Comparison of ENCODE assay signal across 15 mouse cellular contexts in the genomic region with DNA sequence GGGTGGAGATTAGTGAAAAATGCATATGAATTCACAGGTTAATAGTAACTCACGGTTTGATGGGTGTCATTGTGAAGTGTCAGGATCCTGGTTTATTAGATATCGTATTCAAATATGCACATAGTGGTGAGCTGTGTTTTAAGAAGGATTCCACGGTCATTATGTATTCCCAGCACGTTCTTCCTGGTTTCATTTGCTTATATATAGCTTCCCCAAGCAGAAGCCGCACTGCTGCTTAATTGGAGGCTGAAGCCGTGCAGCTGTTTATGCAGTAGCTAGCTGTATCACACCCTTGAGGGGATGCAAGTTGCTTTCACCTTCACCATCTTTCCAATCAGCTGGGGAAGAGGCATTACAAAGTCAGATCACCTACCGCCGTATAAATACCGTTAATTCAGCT.
A peak's percentile ranks its signal among the peaks of the same experiment; 100 is the strongest.
DNase-seq lines count a peak whose midpoint lies in the region; ATAC-seq lines count a peak whose summit lies in the region.
"Had no signal": no experiment of that assay in that cellular context is flagged by ENCODE, and none has a peak within 500 bp of the region (broad histone marks: within the 10 kb centered on the region; RNA-seq: fewer than 3 reads in every experiment).

No protein-coding gene starts in this region.

- no peak overlapping the region for H3K4me2 ChIP-seq in hindbrain, embryonic 11.5 days (replicated peaks; ENCODE audit: low read depth, low read length)
- no peak overlapping the region for H3K4me2 ChIP-seq in forebrain, embryonic 16.5 days (ENCODE audit: low read length)
- peak overlapping the region; percentile 32 for H3K4me2 ChIP-seq in neural tube, embryonic 13.5 days
- H3K4me2 ChIP-seq: kidney, embryonic 15.5 days had no signal

- no peaks in the 10 kb centered on the region for H3K36me3 ChIP-seq in hindbrain, embryonic 11.5 days (ENCODE audit: control insufficient read depth, insufficient read depth, low read length)
- no peaks in the 10 kb centered on the region for H3K36me3 ChIP-seq in hindbrain, embryonic 10.5 days
- no peaks in the 10 kb centered on the region for H3K36me3 ChIP-seq in forebrain, embryonic 16.5 days (ENCODE audit: control insufficient read depth, insufficient read depth)
- no peaks in the 10 kb centered on the region for H3K36me3 ChIP-seq in neural tube, embryonic 13.5 days
- H3K36me3 ChIP-seq: kidney, embryonic 15.5 days had no signal

- no peak overlapping the region for H3K4me3 ChIP-seq in hindbrain, embryonic 11.5 days (ENCODE audit: low read depth, low read length)
- H3K4me3 ChIP-seq in hindbrain, embryonic 10.5 days = no peak overlapping the region
- H3K4me3 ChIP-seq in forebrain, embryonic 16.5 days (replicated peaks; ENCODE audit: low read length) = no peak overlapping the region
- H3K4me3 ChIP-seq in neural tube, embryonic 13.5 days = no peak overlapping the region
- H3K4me3 ChIP-seq: kidney, embryonic 15.5 days had no signal

- 75% methylated on average over 9 of the region's 9 CpGs for WGBS in hindbrain, embryonic 11.5 days
- WGBS in hindbrain, embryonic 10.5 days = 81% methylated on average over 9 of the region's 9 CpGs
- WGBS in forebrain, embryonic 16.5 days = 54% methylated on average over 9 of the region's 9 CpGs
- 37% methylated on average over 9 of the region's 9 CpGs for WGBS in neural tube, embryonic 13.5 days

- no peaks in the 10 kb centered on the region for H3K4me1 ChIP-seq in hindbrain, embryonic 11.5 days (replicated peaks; ENCODE audit: control insufficient read depth, insufficient read depth, low read length)
- H3K4me1 ChIP-seq in hindbrain, embryonic 10.5 days (replicated peaks) = peaks cover 14% of the 10 kb centered on the region; the same call in 1 of the 2 replicates
- peaks cover 19% of the 10 kb centered on the region for H3K4me1 ChIP-seq in forebrain, embryonic 16.5 days (replicated peaks; ENCODE audit: control insufficient read depth, insufficient read depth, low read length)
- H3K4me1 ChIP-seq in neural tube, embryonic 13.5 days (replicated peaks) = peaks cover 56% of the 10 kb centered on the region
- H3K4me1 ChIP-seq: kidney, embryonic 15.5 days had no signal

- H3K27ac ChIP-seq in hindbrain, embryonic 11.5 days (ENCODE audit: low read depth, low read length) = no peak overlapping the region
- no peak overlapping the region for H3K27ac ChIP-seq in hindbrain, embryonic 10.5 days
- peak overlapping the region; percentile 24; the same call in 1 of the 2 replicates for H3K27ac ChIP-seq in forebrain, embryonic 16.5 days (ENCODE audit: low read length)
- H3K27ac ChIP-seq in neural tube, embryonic 13.5 days (replicated peaks) = peak overlapping the region; percentile 83
- H3K27ac ChIP-seq: kidney, embryonic 15.5 days had no signal

- ATAC-seq in hindbrain, embryonic 11.5 days (ENCODE audit: low FRiP score) = peak; percentile 62
- peak; percentile 65 for ATAC-seq in forebrain, embryonic 16.5 days
- peak; percentile 83 for ATAC-seq in neural tube, embryonic 13.5 days (ENCODE audit: low read depth)

- H3K9me3 ChIP-seq in hindbrain, embryonic 11.5 days (ENCODE audit: control insufficient read depth, low read length) = no peaks in the 10 kb centered on the region
- H3K9me3 ChIP-seq in hindbrain, embryonic 10.5 days = no peaks in the 10 kb centered on the region
- H3K9me3 ChIP-seq in forebrain, embryonic 16.5 days (ENCODE audit: control insufficient read depth, low read length) = no peaks in the 10 kb centered on the region
- H3K9me3 ChIP-seq in neural tube, embryonic 13.5 days = no peaks in the 10 kb centered on the region
- H3K9me3 ChIP-seq: kidney, embryonic 15.5 days had no signal

- intact Hi-C loops in left cerebral cortex, postnatal 4 days (cut with DNase I) = no loop called here

- DNase-seq in hindbrain, embryonic 11.5 days (ENCODE audit: low spot score) = no peak
- no peak for DNase-seq in hindbrain, embryonic 10.5 days (ENCODE audit: low spot score)
- DNase-seq in mesoderm, embryonic 11.5 days (ENCODE audit: low read depth, low spot score) = peak; percentile 21
- DNase-seq in urinary bladder, postnatal 10 days (ENCODE audit: low spot score) = no peak
- no peak for DNase-seq in left cerebral cortex, postnatal 4 days
- no peak for DNase-seq in layer of hippocampus, adult 8-10 months (ENCODE audit: low spot score in 2 of 2)
- DNase-seq: cerebellum, postnatal 14 days; gastrocnemius, postnatal 36 days; lung, postnatal 14 days; right cerebral cortex, adult 18-20 months; thymus, adult 18-20 months had no signal

- H3K27me3 ChIP-seq in hindbrain, embryonic 11.5 days (ENCODE audit: control insufficient read depth, insufficient read depth, low read length) = no peaks in the 10 kb centered on the region
- H3K27me3 ChIP-seq in hindbrain, embryonic 10.5 days (ENCODE audit: insufficient read depth, poor library complexity, severe bottlenecking) = no peaks in the 10 kb centered on the region
- no peaks in the 10 kb centered on the region for H3K27me3 ChIP-seq in forebrain, embryonic 16.5 days (replicated peaks; ENCODE audit: control insufficient read depth, insufficient read depth, low read length)
- no peaks in the 10 kb centered on the region for H3K27me3 ChIP-seq in neural tube, embryonic 13.5 days
- H3K27me3 ChIP-seq: CH12.LX; kidney, embryonic 15.5 days had no signal

- no peak overlapping the region for H3K9ac ChIP-seq in hindbrain, embryonic 11.5 days (ENCODE audit: low read depth, low read length)
- no peak overlapping the region for H3K9ac ChIP-seq in forebrain, embryonic 16.5 days (replicated peaks; ENCODE audit: low read depth, low read length)
- H3K9ac ChIP-seq in neural tube, embryonic 13.5 days = no peak overlapping the region
- H3K9ac ChIP-seq: kidney, embryonic 15.5 days had no signal

Comparison
In these comparisons a context has a peak if more than half of its experiments do, and no peak if none do; other contexts are left out.
1. H3K27ac ChIP-seq: peak in forebrain, embryonic 16.5 days (single experiment) and neural tube, embryonic 13.5 days (single experiment); none in hindbrain, embryonic 11.5 days (single experiment) and hindbrain, embryonic 10.5 days (single experiment).
2. Peak in every context shown above with its lines, with median percentiles within 50 percentile points of each other: ATAC-seq.